Mouse (Mus musculus): ENCODE results near the gene Plcl1. TPM values are rescaled to one million over a fixed set of nuclear protein-coding genes. Genes with fewer than 3 reads are reported as not detected.

Gene Plcl1
- total and polyA plus RNA-seq, 3 experiments: not detected

DNA sequence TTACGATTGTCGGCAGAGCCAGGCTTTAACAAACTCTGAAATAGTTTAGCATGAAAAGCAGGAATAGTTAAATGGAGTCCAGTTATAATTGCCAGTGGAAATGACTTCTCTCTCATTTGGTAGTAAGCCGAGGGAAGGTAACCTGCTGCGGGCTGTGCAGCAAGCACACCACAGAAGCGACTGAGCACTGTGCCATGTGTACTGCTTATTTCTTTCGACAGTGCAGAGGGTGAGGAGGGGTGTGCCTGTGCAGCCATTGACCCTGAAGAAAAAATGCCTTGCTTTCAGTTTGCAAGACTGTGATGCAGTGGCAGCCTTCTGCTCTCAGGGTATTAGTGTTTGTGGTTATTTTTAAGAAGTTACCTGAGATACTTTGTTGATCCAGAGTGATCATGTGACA lies 299.5 kb downstream of the Plcl1 start:
- Histone ChIP-seq H3K36me3 (ENCODE audit: control insufficient read depth in 1 of 2, insufficient read depth in 2 of 2, low read length in 2 of 2) (no peaks in the 10 kb centered on the region), H3K27me3 (ENCODE audit: control insufficient read depth in 1 of 2, insufficient read depth in 2 of 2, low read length in 2 of 2) (no peaks in the 10 kb centered on the region), H3K4me3 (ENCODE audit: control insufficient read depth in 1 of 2, insufficient read depth in 1 of 2, low read depth in 2 of 2, low read length in 2 of 2) (no peak overlapping the region), H3K4me1 (ENCODE audit: control insufficient read depth in 1 of 2, insufficient read depth in 2 of 2, low read length in 2 of 2) (no peaks in the 10 kb centered on the region), H3K79me2 (ENCODE audit: control insufficient read depth, insufficient read depth, low read length, poor library complexity) (no peaks in the 10 kb centered on the region), H3K27ac (ENCODE audit: control insufficient read depth, low read depth, low read length) (no peak overlapping the region), H3K9me3 (replicated peaks; ENCODE audit: insufficient read depth, low read length) (no peaks in the 10 kb centered on the region), H3K9ac (ENCODE audit: control insufficient read depth, low read depth, low read length, poor library complexity, severe bottlenecking) (no peak overlapping the region)
- no peak for DNase-seq (ENCODE audit: low read depth, low spot score)
- TF ChIP-seq ETS1 (IDR thresholded peaks at IDR 0.05; ENCODE audit: low read depth, low read length) (no peak), E2F4 (IDR thresholded peaks at IDR 0.05; ENCODE audit: borderline replicate concordance, low read depth, low read length) (no peak), ZC3H11A (IDR thresholded peaks at IDR 0.05; ENCODE audit: low read depth, low read length) (no peak), TCF12 (IDR thresholded peaks at IDR 0.05; ENCODE audit: low read depth, low read length) (no peak), GATA1 (IDR thresholded peaks at IDR 0.05; ENCODE audit: low read depth, low read length) (no peak), UBTF (IDR thresholded peaks at IDR 0.05; ENCODE audit: borderline replicate concordance, insufficient read depth, low read depth, low read length) (no peak)

DNA sequence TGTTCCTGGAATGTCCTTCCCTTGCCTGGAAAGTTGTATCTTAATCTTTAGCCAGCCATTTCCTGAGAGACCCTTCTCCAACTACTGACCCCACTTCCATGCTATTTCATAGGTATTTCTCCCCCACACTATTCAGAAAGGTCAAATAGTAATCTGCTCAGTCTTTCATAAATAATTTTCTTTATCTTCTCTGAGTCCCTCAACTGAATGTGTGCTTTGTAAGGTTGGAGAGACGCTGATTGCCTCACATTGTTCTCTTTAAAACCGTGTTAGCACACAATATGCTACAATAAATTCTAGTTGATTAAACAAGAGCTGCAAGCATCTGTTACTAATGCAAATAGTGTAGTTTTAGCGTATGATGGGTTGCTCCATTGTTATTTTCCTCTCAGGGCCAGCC lies 300.0 kb downstream of the Plcl1 start:
- TF ChIP-seq NRF1 (IDR thresholded peaks at IDR 0.05; ENCODE audit: insufficient read depth, low read depth, low read length, poor library complexity, severe bottlenecking): no peak
- TF ChIP-seq GABPA (IDR thresholded peaks at IDR 0.05; ENCODE audit: low read depth, low read length): no peak
- no peak for TF ChIP-seq ZMIZ1 (IDR thresholded peaks at IDR 0.05; ENCODE audit: low read depth, low read length)
- no peak for TF ChIP-seq POLR2AphosphoS2 (IDR thresholded peaks at IDR 0.05; ENCODE audit: low read length)
- no peak for TF ChIP-seq BHLHE40 (IDR thresholded peaks at IDR 0.05; ENCODE audit: borderline replicate concordance, low read depth, low read length)
- TF ChIP-seq MYB (IDR thresholded peaks at IDR 0.05; ENCODE audit: low read depth, low read length): no peak
- TF ChIP-seq MAFK (IDR thresholded peaks at IDR 0.05; ENCODE audit: borderline replicate concordance, low read depth, low read length): no peak
- TF ChIP-seq E2F4 (IDR thresholded peaks at IDR 0.05; ENCODE audit: borderline replicate concordance, low read depth, low read length): no peak
- TF ChIP-seq SIN3A (IDR thresholded peaks at IDR 0.05; ENCODE audit: low read length): no peak
- no peak for TF ChIP-seq POLR2AphosphoS5 (IDR thresholded peaks at IDR 0.05; ENCODE audit: borderline replicate concordance, low read depth, low read length)
- no peak for TF ChIP-seq MYC (IDR thresholded peaks at IDR 0.05; ENCODE audit: low read depth, low read length)

More for the DNA sequence above, 300.0 kb downstream of the Plcl1 start:
- Histone ChIP-seq H3K9me3 (replicated peaks; ENCODE audit: insufficient read depth, low read length) (no peaks in the 10 kb centered on the region), H3K4me1 (ENCODE audit: control insufficient read depth in 1 of 2, insufficient read depth in 2 of 2, low read length in 2 of 2) (no peaks in the 10 kb centered on the region), H3K27me3 (ENCODE audit: control insufficient read depth in 1 of 2, insufficient read depth in 2 of 2, low read length in 2 of 2) (no peaks in the 10 kb centered on the region), H3K36me3 (ENCODE audit: control insufficient read depth in 1 of 2, insufficient read depth in 2 of 2, low read length in 2 of 2) (no peaks in the 10 kb centered on the region), H3K4me3 (ENCODE audit: control insufficient read depth in 1 of 2, insufficient read depth in 1 of 2, low read depth in 2 of 2, low read length in 2 of 2) (no peak overlapping the region), H3K27ac (ENCODE audit: control insufficient read depth, low read depth, low read length) (no peak overlapping the region), H3K79me2 (ENCODE audit: control insufficient read depth, insufficient read depth, low read length, poor library complexity) (no peaks in the 10 kb centered on the region), H3K9ac (ENCODE audit: control insufficient read depth, low read depth, low read length, poor library complexity, severe bottlenecking) (no peak overlapping the region)
- no peak for DNase-seq (ENCODE audit: low read depth, low spot score)

Measured in MEL (cell line).